Comparison of ENCODE assay signal across 17 mouse cellular contexts in genomic region chr9:113008106-113008505, GRCm38 (mm10).
"Had no signal": no experiment of that assay in that cellular context is flagged by ENCODE, and none has a peak within 500 bp of the region (broad histone marks: within the 10 kb centered on the region; RNA-seq: fewer than 3 reads in every experiment).

No protein-coding gene starts in this region.

- H3K9me3 ChIP-seq: neural tube, embryonic 12.5 days; neural tube, embryonic 13.5 days; neural tube, embryonic 15.5 days; stomach, embryonic 15.5 days had no signal

- H3K4me1 ChIP-seq: neural tube, embryonic 12.5 days; neural tube, embryonic 13.5 days; neural tube, embryonic 15.5 days; stomach, embryonic 15.5 days had no signal

- H3K4me3 ChIP-seq: neural tube, embryonic 12.5 days; neural tube, embryonic 13.5 days; neural tube, embryonic 15.5 days; stomach, embryonic 15.5 days had no signal

- H3K9ac ChIP-seq: neural tube, embryonic 12.5 days; neural tube, embryonic 13.5 days; neural tube, embryonic 15.5 days; stomach, embryonic 15.5 days had no signal

- H3K36me3 ChIP-seq: neural tube, embryonic 12.5 days; neural tube, embryonic 13.5 days; neural tube, embryonic 15.5 days; stomach, embryonic 15.5 days had no signal

- H3K27ac ChIP-seq: neural tube, embryonic 12.5 days; neural tube, embryonic 13.5 days; neural tube, embryonic 15.5 days; stomach, embryonic 15.5 days; stomach, postnatal 0 days had no signal

- H3K4me2 ChIP-seq: neural tube, embryonic 12.5 days; neural tube, embryonic 13.5 days; neural tube, embryonic 15.5 days; stomach, embryonic 15.5 days had no signal

- DNase-seq: retina, postnatal 1 day; right cerebral cortex, adult 18-20 months; right cerebral cortex, postnatal 14 days; right cerebral cortex, postnatal 25 days; right cerebral cortex, postnatal 4 days; spleen, adult 18-20 months; thymus, adult 18-20 months; thymus, adult 2 months; thymus, postnatal 14 days; thymus, postnatal 25 days; thymus, postnatal 36 days; thymus, postnatal 4 days had no signal

- H3K27me3 ChIP-seq: neural tube, embryonic 12.5 days; neural tube, embryonic 13.5 days; neural tube, embryonic 15.5 days; stomach, embryonic 15.5 days had no signal
